Mouse (Mus musculus) E14TG2a.4 (cell line): ENCODE results near the gene Cycs.

Source experiments
- CTCF ChIP-seq: conservative IDR thresholded peaks from 2 replicates; pipeline ENCODE4 v1.5.1; 2014; ENCODE audit warnings: low read length
- POU5F1 ChIP-seq: IDR thresholded peaks from 2 replicates; pipeline ENCODE4 v1.6.1; 2014; ENCODE audit warnings: low read length, borderline replicate concordance

GRCm38 (mm10) chr6:50566997-50567255, 588 bp upstream of the Cycs start:
- TF ChIP-seq CTCF (no peak), POU5F1 (no peak)
